Mouse (Mus musculus) lung, embryonic 14.5 days (tissue): Measurements from ENCODE around the gene Myrf. TPM values are rescaled to one million over a fixed set of nuclear protein-coding genes. Genes with fewer than 3 reads are reported as not detected.

Experiments used
- ATAC-seq: fragments of 200-750 bp; cut with Nextera tagmentation; 2 replicates; pipeline ENCODE4 v1.8.0; 2017; ENCODE audit warnings: mild to moderate bottlenecking, moderate TSS enrichment, moderate library complexity; ENCODE audit not compliant: insufficient read depth
- DNase-seq: peaks from one replicate; pipeline ENCODE4 v3.0.0-alpha.2; 2015
- H3K27ac ChIP-seq: fragments of 300-500 bp; sonication (generic); 2 replicates; pipeline ENCODE4 v1.5.1; 2014; ENCODE audit warnings: low read depth, mild to moderate bottlenecking, moderate library complexity
- H3K27me3 ChIP-seq: fragments of 300-500 bp; sonication (generic); 2 replicates; pipeline ENCODE4 v1.6.1; 2014; ENCODE audit warnings: low read length, control low read depth; ENCODE audit not compliant: insufficient read depth
- H3K36me3 ChIP-seq: fragments of 300-500 bp; sonication (generic); 2 replicates; pipeline ENCODE4 v1.6.1; 2014; ENCODE audit warnings: control low read depth; ENCODE audit not compliant: insufficient read depth
- H3K4me1 ChIP-seq: fragments of 300-500 bp; sonication (generic); 2 replicates; pipeline ENCODE4 v1.6.1; 2014; ENCODE audit warnings: antibody characterized with exemption, control low read depth; ENCODE audit not compliant: insufficient read depth
- H3K4me2 ChIP-seq: fragments of 300-500 bp; sonication (generic); 2 replicates; pipeline ENCODE4 v1.6.1; 2014; ENCODE audit warnings: mild to moderate bottlenecking
- H3K4me3 ChIP-seq: fragments of 300-500 bp; sonication (generic); 2 replicates; pipeline ENCODE4 v1.5.1; 2014; ENCODE audit warnings: low read depth, low read length
- H3K9ac ChIP-seq: fragments of 300-500 bp; sonication (generic); 2 replicates; pipeline ENCODE4 v1.6.1; 2014
- H3K9me3 ChIP-seq: fragments of 300-500 bp; sonication (generic); 2 replicates; pipeline ENCODE4 v1.6.1; 2016; ENCODE audit warnings: low read depth, low read length, control low read depth
- CTCF ChIP-seq: IDR thresholded peaks from 2 replicates; pipeline ENCODE4 v1.5.1; 2016; ENCODE audit warnings: antibody characterized with exemption, low read depth
- WGBS: fragments of 180-500 bp; shearing (Covaris S2); extraction: QIAGEN DNeasy Blood & Tissue Kit; methylation state at CpG from one replicate; pipeline ENCODE4 v1.1.7; 2014; 5-methylcytosine and 5-hydroxymethylcytosine counted together
- polyA plus RNA-seq: library from polyadenylated mRNA; unstranded; fragments of >200 nt; fragmentation: Nextera tagmentation; extraction: Ambion mirVana; gene quantifications from 2 replicates; pipeline ENCODE4 v1.2.1, GENCODE M21; 2014

Myrf gene
- polyA plus RNA-seq, 1 experiment from 2014 or later: 14.1 TPM

- Histone ChIP-seq H3K4me1 (0 out of 2 replicates have a peak, but pooled peaks cover 7% of the 10 kb centered on the region), H3K27ac (no peak overlapping the region), H3K4me2 (no peak overlapping the region), H3K36me3 (peaks cover 89% of the 10 kb centered on the region), H3K9ac (no peak overlapping the region), H3K27me3 (no peaks in the 10 kb centered on the region), H3K4me3 (no peak overlapping the region), H3K9me3 (no peaks in the 10 kb centered on the region)
- no peak for TF ChIP-seq CTCF
- ATAC-seq (no peak), DNase-seq (no peak)
- 83% methylated on average over 10 of the region's 10 CpGs for WGBS
Measured at GRCm38 (mm10) chr19:10188281-10188811, 52.2 kb downstream of the Myrf start.

- peaks cover 71% of the 10 kb centered on the region for H3K36me3 ChIP-seq
- H3K4me1 ChIP-seq: 0 out of 2 replicates have a peak, but pooled peaks cover 7% of the 10 kb centered on the region
- no peaks in the 10 kb centered on the region for H3K27me3 ChIP-seq
- no peaks in the 10 kb centered on the region for H3K9me3 ChIP-seq
- ATAC-seq (no peak), DNase-seq (no peak)
- no peak overlapping the region for H3K4me2 ChIP-seq
- WGBS: 87% methylated on average over 8 of the region's 8 CpGs
- no peak overlapping the region for H3K9ac ChIP-seq
- H3K27ac ChIP-seq: no peak overlapping the region
- TF ChIP-seq CTCF: no peak
- H3K4me3 ChIP-seq: no peak overlapping the region
Measured at GRCm38 (mm10) chr19:10186569-10186968, 54.0 kb downstream of the Myrf start.

GRCm38 (mm10) chr19:10185876-10186275 lies 54.7 kb downstream of the Myrf start:
- H3K4me2 ChIP-seq: no peak overlapping the region
- no peak overlapping the region for H3K27ac ChIP-seq
- 91% methylated on average over 3 of the region's 3 CpGs for WGBS
- DNase-seq (no peak), ATAC-seq (no peak)
- 0 out of 2 replicates have a peak, but pooled peaks cover 7% of the 10 kb centered on the region for H3K4me1 ChIP-seq
- no peak overlapping the region for H3K9ac ChIP-seq
- no peak for TF ChIP-seq CTCF
- peaks cover 65% of the 10 kb centered on the region for H3K36me3 ChIP-seq
- no peaks in the 10 kb centered on the region for H3K27me3 ChIP-seq
- H3K4me3 ChIP-seq: no peak overlapping the region
- H3K9me3 ChIP-seq: no peaks in the 10 kb centered on the region

GRCm38 (mm10) chr19:10184096-10184495 lies 56.5 kb downstream of the Myrf start:
- Histone ChIP-seq H3K4me3 (peak overlapping the region; percentile 93), H3K9ac (peak overlapping the region; percentile 89), H3K9me3 (no peaks in the 10 kb centered on the region), H3K4me1 (0 out of 2 replicates have a peak, but pooled peaks cover 7% of the 10 kb centered on the region), H3K27me3 (no peaks in the 10 kb centered on the region), H3K4me2 (peak overlapping the region; percentile 92), H3K27ac (peak overlapping the region; percentile 95), H3K36me3 (peaks cover 47% of the 10 kb centered on the region)
- no peak for TF ChIP-seq CTCF
- ATAC-seq (peak; percentile 45), DNase-seq (peak; percentile 78)
- WGBS: 4% methylated on average over 12 of the region's 12 CpGs

GRCm38 (mm10) chr19:10183299-10183983 lies 57.1 kb downstream of the Myrf start:
- ATAC-seq: peak; percentile 76
- Histone ChIP-seq H3K36me3 (peaks cover 40% of the 10 kb centered on the region), H3K4me3 (peak overlapping the region; percentile 93), H3K9me3 (no peaks in the 10 kb centered on the region), H3K27me3 (no peaks in the 10 kb centered on the region), H3K27ac (peak overlapping the region; percentile 95), H3K4me1 (0 out of 2 replicates have a peak, but pooled peaks cover 7% of the 10 kb centered on the region), H3K4me2 (peak overlapping the region; percentile 92), H3K9ac (peak overlapping the region; percentile 89)
- no peak for TF ChIP-seq CTCF
- DNase-seq: peak; percentile 82
- 1% methylated on average over 35 of the region's 35 CpGs for WGBS

GRCm38 (mm10) chr19:10182670-10183298 lies 57.8 kb downstream of the Myrf start, which contains the start of gene Fads1:
Gene Fads1 (plus strand): TSS chr19:10182888.
- Histone ChIP-seq H3K4me3 (peak within 1 kb of the TSS; percentile 93), H3K9ac (peak within 1 kb of the TSS; percentile 89), H3K36me3 (peaks cover 34% of the 10 kb centered on the region), H3K27me3 (no peaks in the 10 kb centered on the region), H3K4me2 (peak within 1 kb of the TSS; percentile 92), H3K27ac (peak within 1 kb of the TSS; percentile 95), H3K4me1 (0 out of 2 replicates have a peak, but pooled peaks cover 7% of the 10 kb centered on the region), H3K9me3 (no peaks in the 10 kb centered on the region)
- WGBS: under 1% methylated on average over 70 of the region's 70 CpGs
- ATAC-seq (peak; percentile 96), DNase-seq (peak; percentile 98)
- TF ChIP-seq CTCF: peak; percentile 62

GRCm38 (mm10) chr19:10182142-10182541 lies 58.4 kb downstream of the Myrf start:
- WGBS: 29% methylated on average over 7 of the region's 7 CpGs
- ATAC-seq: no peak
- H3K27ac ChIP-seq: no peak overlapping the region; the same call in 1 of the 2 replicates

More at GRCm38 (mm10) chr19:10182142-10182541, 58.4 kb downstream of the Myrf start:
- peak overlapping the region; percentile 92 for H3K4me2 ChIP-seq
- H3K9me3 ChIP-seq: no peaks in the 10 kb centered on the region
- TF ChIP-seq CTCF: no peak
- H3K27me3 ChIP-seq: no peaks in the 10 kb centered on the region
- no peak for DNase-seq
- peaks cover 27% of the 10 kb centered on the region for H3K36me3 ChIP-seq
- 0 out of 2 replicates have a peak, but pooled peaks cover 10% of the 10 kb centered on the region for H3K4me1 ChIP-seq
- peak overlapping the region; percentile 7; the same call in 1 of the 2 replicates for H3K9ac ChIP-seq
- H3K4me3 ChIP-seq: peak overlapping the region; percentile 93
